Mouse (Mus musculus): ENCODE measurements around the gene Grm8. TPM values are rescaled to one million over a fixed set of nuclear protein-coding genes. Genes with fewer than 3 reads are reported as not detected.
"Not testable (repeated sequence)": the region's sequence is repeated elsewhere in the genome, so short reads cannot be mapped to it uniquely, and the experiment has no call there.

Gene Grm8
- polyA plus RNA-seq, 1 experiment from 2014 or later: 0.19 TPM

DNA sequence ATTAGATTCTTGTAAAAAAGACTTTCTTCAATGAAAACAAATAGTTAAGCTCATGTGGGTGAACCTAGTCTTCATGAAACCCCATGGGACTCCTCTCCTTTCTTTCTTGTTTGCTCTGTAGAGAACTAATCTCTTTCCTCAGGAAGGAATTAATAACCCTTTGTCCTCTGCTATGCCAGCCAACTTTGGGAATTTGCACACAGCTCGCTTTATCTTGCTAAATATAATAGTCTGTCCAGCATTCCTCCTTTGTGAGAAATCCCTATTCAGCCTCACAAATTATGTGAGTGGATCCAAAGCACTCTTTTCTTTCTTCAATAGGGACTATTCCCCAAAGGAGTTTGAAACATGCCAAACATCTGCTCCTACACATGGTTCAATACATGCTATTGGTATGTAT, 285.3 kb downstream of the Grm8 start:
- Histone ChIP-seq H3K4me3 (no peak overlapping the region), H3K27me3 (replicated peaks) (no peaks in the 10 kb centered on the region), H3K36me3 (no peaks in the 10 kb centered on the region), H3K4me2 (no peak overlapping the region), H3K4me1 (no peaks in the 10 kb centered on the region), H3K9me3 (no peaks in the 10 kb centered on the region), H3K9ac (no peak overlapping the region), H3K27ac (replicated peaks) (no peak overlapping the region)
- ATAC-seq (ENCODE audit: extremely low read depth, insufficient number of reproducible peaks, low FRiP score, low TSS enrichment): no peak
- 35% methylated on average over 1 of the region's 1 CpGs for WGBS

DNA sequence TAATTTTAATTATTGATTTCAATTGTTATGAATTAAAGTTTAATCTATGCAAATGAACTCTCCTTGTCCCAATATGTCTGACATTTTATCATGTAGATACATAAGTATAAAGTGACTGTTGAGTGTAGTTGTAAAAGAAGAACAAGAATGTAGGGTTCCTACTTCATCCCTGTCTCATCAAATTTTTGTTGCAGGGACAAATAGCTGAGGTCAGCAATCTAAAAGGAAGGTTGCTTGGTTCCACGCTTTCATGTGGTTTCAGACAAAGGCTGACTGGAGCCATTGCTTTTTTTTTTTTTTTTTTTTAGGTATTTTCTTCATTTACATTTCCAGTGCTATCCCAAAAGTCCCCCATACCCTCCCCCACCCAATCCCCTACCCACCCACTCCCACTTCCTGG, 298.8 kb downstream of the Grm8 start:
- Histone ChIP-seq H3K27me3 (replicated peaks) (no peaks in the 10 kb centered on the region), H3K4me1 (no peaks in the 10 kb centered on the region), H3K9ac (no peak overlapping the region), H3K27ac (replicated peaks) (no peak overlapping the region), H3K36me3 (no peaks in the 10 kb centered on the region), H3K4me3 (no peak overlapping the region), H3K4me2 (no peak overlapping the region), H3K9me3 (no peaks in the 10 kb centered on the region)
- WGBS: 92% methylated on average over 1 of the region's 1 CpGs
- no peak for ATAC-seq (ENCODE audit: extremely low read depth, insufficient number of reproducible peaks, low FRiP score, low TSS enrichment)

DNA sequence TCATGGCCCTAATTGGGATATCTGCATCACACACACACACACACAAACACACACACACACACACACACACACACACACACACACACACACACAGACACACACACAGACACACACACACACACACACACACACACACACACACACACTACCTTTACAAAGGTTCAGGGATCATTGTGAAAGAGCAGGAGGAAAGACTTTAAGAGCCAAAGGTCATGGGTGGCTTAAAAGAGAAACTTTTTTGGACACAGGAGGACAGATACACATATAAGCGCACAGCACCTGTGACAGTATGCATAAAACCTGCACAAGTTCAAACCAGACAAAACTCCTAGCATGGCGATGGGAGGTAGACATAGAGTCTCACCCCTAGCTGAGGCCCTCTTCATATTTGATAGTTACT, 315.2 kb downstream of the Grm8 start:
- not testable (repeated sequence) for H3K4me1 ChIP-seq; H3K27me3 ChIP-seq (replicated peaks); H3K9ac ChIP-seq; H3K4me3 ChIP-seq; H3K27ac ChIP-seq (replicated peaks); H3K36me3 ChIP-seq; H3K4me2 ChIP-seq; ATAC-seq (ENCODE audit: extremely low read depth, insufficient number of reproducible peaks, low FRiP score, low TSS enrichment); H3K9me3 ChIP-seq
- 79% methylated on average over 2 of the region's 2 CpGs for WGBS

DNA sequence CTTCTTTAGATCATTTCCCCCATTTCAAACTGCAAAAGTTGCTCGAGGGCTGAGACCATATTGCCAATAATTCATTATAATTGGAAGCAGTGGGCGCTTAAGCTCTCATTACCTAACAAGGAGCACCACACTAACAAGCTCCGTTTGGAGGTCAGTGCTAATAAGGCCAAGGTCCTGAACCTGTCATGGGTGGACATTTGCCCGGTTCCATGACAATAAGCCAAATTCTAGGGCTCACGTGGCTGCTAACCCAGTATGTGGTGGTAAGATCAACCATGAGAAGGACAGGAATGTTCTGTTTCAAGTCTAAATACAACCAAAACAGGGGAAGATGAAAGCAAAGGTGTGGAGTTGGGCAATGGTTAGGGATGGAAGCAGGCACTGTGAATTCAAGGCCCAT, 322.2 kb downstream of the Grm8 start:
- Histone ChIP-seq H3K36me3 (no peaks in the 10 kb centered on the region), H3K4me2 (no peak overlapping the region), H3K9me3 (no peaks in the 10 kb centered on the region), H3K9ac (no peak overlapping the region), H3K27me3 (replicated peaks) (no peaks in the 10 kb centered on the region), H3K4me1 (no peaks in the 10 kb centered on the region), H3K27ac (replicated peaks) (no peak overlapping the region), H3K4me3 (no peak overlapping the region)
- WGBS: 74% methylated on average over 5 of the region's 5 CpGs
- no peak for ATAC-seq (ENCODE audit: extremely low read depth, insufficient number of reproducible peaks, low FRiP score, low TSS enrichment)

DNA sequence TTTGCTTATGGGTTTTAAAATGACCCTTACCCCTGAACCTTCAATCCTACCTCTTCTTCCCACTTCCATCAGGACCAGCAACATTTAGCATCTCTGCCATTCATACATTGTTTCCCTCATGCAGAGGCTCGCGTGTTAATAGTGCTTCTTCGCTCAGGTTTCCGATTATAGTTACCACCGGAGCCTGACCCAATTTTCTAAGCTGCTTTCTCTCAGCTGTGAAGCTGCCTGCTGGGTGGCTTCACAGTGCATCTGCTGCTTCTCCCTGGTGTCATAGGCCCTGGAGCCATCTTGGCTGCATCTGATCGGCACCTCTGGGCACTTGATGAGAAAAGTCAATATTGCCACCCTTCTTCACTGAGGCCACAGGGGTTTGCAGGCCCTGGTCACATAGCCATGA, 325.0 kb downstream of the Grm8 start:
- no peaks in the 10 kb centered on the region for H3K27me3 ChIP-seq (replicated peaks)
- no peak overlapping the region for H3K4me3 ChIP-seq
- no peak overlapping the region for H3K27ac ChIP-seq (replicated peaks)
- no peak overlapping the region for H3K4me2 ChIP-seq
- no peaks in the 10 kb centered on the region for H3K9me3 ChIP-seq
- H3K4me1 ChIP-seq: no peaks in the 10 kb centered on the region
- no peak overlapping the region for H3K9ac ChIP-seq
- ATAC-seq (ENCODE audit: extremely low read depth, insufficient number of reproducible peaks, low FRiP score, low TSS enrichment): no peak
- H3K36me3 ChIP-seq: no peaks in the 10 kb centered on the region
- WGBS: 76% methylated on average over 6 of the region's 6 CpGs

DNA sequence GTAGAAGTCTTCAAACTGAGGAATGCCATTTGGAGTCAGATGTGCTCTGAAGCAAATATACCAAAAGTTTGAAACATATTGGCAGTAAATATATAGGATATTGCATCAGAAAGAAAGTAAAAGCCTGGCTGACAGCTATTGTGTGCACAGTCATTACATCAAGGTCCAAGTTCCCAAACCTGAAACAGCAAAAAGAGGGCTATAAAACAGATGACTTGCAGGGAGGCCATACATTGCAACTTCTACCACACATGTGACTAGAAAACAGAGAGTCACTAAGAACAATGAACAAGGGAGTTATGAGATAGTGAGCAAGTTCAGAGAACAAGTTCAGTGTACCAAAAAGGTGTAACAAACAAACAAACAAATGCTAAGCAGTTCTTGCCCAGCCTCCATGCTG, 328.2 kb downstream of the Grm8 start:
- no peaks in the 10 kb centered on the region for H3K9me3 ChIP-seq
- no peak overlapping the region for H3K27ac ChIP-seq (replicated peaks)
- no peaks in the 10 kb centered on the region for H3K27me3 ChIP-seq (replicated peaks)
- H3K4me2 ChIP-seq: no peak overlapping the region
- ATAC-seq (ENCODE audit: extremely low read depth, insufficient number of reproducible peaks, low FRiP score, low TSS enrichment): no peak
- H3K9ac ChIP-seq: no peak overlapping the region
- no peaks in the 10 kb centered on the region for H3K4me1 ChIP-seq
- H3K36me3 ChIP-seq: no peaks in the 10 kb centered on the region
- H3K4me3 ChIP-seq: no peak overlapping the region

DNA sequence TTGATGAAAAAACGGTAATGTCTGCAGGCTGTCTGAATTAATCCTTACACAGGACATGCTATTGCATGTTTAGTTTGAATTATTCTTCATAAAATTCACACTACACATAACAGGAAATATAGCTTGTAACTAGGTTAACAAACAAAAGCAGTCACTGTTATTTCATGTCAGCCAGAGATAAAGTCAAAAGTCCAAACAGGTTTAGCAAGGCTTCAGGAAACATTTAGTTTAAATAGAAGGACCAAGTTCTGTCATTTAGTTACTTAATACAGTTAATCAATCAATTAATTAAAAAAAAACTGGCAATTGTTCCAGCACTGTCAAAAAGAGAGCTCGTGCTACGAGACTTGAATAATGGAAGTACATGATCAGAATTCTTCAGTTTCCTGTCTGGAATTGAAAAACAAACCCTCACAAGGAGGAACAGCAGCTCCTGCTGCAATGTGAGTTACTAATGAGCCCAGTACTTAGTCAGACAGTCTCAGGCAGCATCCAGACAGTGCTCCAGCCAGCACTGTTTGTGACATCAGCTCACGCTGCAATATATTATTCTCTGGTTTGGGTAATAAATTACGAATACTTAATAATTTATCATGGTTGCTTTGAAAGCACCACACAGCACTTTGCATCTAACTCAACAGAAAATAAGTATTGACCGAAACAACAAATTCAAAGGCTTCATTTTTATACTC, 334.0 kb downstream of the Grm8 start:
- 72% methylated on average over 6 of the region's 6 CpGs for whole genome bisulfite sequencing
- no peak for ATAC-seq (ENCODE audit: extremely low read depth, insufficient number of reproducible peaks, low FRiP score, low TSS enrichment)

DNA sequence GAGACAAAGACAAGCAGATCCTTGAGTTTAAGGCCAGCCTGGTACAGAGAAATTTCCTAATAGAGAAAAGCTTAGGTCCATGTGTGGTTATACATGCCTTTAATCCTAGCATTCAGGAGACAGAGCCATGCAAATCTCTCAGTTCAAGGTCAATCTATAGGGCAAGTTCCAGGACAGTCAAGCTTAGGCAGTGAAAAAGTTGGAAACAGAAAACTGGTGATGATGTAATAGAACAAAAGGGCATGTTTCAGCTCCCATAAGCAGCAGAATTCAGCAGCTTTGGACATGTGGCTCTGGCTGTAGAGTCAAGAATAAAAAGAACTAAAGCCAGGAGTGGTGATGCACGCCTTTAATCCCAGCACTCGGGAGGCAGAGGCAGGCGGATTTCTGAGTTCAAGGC, 336.2 kb downstream of the Grm8 start:
- Histone ChIP-seq H3K9me3 (no peaks in the 10 kb centered on the region), H3K4me1 (no peaks in the 10 kb centered on the region), H3K27me3 (replicated peaks) (no peaks in the 10 kb centered on the region), H3K9ac (no peak overlapping the region), H3K27ac (replicated peaks) (no peak overlapping the region), H3K4me3 (no peak overlapping the region), H3K36me3 (no peaks in the 10 kb centered on the region), H3K4me2 (no peak overlapping the region)
- ATAC-seq (ENCODE audit: extremely low read depth, insufficient number of reproducible peaks, low FRiP score, low TSS enrichment): no peak
- WGBS: 74% methylated on average over 3 of the region's 3 CpGs

More for the DNA sequence above, 334.0 kb downstream of the Grm8 start:
- Histone ChIP-seq H3K9ac (no peak overlapping the region), H3K4me2 (no peak overlapping the region), H3K9me3 (no peaks in the 10 kb centered on the region), H3K4me1 (no peaks in the 10 kb centered on the region), H3K27me3 (replicated peaks) (no peaks in the 10 kb centered on the region), H3K27ac (replicated peaks) (no peak overlapping the region), H3K4me3 (no peak overlapping the region), H3K36me3 (no peaks in the 10 kb centered on the region)

DNA sequence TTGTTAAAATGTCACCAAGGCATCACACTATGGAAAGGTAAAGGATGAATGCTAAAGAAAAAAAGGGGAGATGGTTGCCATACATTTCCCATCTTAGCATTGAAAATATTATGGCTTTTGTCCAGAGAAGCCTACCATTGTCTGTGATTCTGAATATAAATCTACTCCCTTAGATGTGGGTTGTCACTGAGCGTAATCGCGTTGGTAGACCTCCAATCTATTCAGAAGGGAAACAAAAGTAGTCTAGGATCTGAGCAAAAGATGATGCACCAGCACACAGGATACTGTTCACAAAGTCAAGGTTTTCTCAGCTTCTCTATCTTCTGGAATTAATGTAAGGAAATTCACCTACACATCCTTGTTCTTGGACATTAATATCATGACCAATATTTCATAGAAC, 345.4 kb downstream of the Grm8 start:
- ATAC-seq (ENCODE audit: extremely low read depth, insufficient number of reproducible peaks, low FRiP score, low TSS enrichment): no peak
- Histone ChIP-seq H3K27ac (replicated peaks) (no peak overlapping the region), H3K9me3 (no peaks in the 10 kb centered on the region), H3K4me1 (no peaks in the 10 kb centered on the region), H3K27me3 (replicated peaks) (no peaks in the 10 kb centered on the region), H3K4me3 (no peak overlapping the region), H3K9ac (no peak overlapping the region), H3K36me3 (no peaks in the 10 kb centered on the region), H3K4me2 (no peak overlapping the region)
- WGBS: 89% methylated on average over 3 of the region's 3 CpGs

DNA sequence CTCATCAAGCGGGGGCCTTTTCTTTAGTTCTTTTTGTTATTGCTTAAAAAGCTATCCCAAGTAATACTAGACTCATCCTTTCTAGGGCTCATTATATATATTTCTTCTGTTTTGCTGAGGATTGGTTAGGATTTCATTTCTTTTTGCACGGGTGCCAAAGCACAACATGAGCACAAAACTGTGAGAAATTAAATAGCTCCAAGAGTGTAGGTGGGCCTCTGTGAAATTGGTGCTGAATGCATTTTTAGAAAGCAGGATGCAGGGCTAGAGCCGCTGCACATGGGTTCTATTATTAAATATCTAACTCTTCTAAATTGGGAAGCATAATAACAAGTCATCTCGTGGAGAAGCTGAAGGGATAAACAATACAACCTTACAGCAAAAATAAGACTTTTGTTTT, 345.8 kb downstream of the Grm8 start:
- Histone ChIP-seq H3K27me3 (replicated peaks) (no peaks in the 10 kb centered on the region), H3K4me1 (no peaks in the 10 kb centered on the region), H3K9me3 (no peaks in the 10 kb centered on the region), H3K4me2 (no peak overlapping the region), H3K4me3 (no peak overlapping the region), H3K27ac (replicated peaks) (no peak overlapping the region), H3K9ac (no peak overlapping the region), H3K36me3 (no peaks in the 10 kb centered on the region)
- 67% methylated on average over 4 of the region's 4 CpGs for WGBS
- ATAC-seq (ENCODE audit: extremely low read depth, insufficient number of reproducible peaks, low FRiP score, low TSS enrichment): no peak

DNA sequence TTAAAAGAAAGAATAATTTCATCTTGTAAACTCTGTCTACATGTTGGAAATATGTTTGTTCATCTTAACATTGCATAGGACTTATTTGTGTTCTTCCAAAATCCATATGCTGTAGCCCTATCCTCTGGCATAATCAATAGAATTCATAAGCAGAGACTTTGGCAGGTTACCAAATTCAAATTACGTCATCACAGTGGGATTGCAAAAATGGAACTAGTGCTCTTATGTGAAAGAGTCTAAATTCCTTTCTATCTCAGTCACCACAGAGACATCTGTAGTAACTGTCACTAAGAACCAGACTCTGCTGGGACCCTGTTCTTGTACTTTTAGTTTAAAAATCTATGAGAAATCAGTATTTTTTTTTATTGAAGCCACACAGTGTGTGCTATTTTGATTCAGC, 352.7 kb downstream of the Grm8 start:
- no peaks in the 10 kb centered on the region for H3K27me3 ChIP-seq (replicated peaks)
- no peak overlapping the region for H3K9ac ChIP-seq
- 52% methylated on average over 1 of the region's 1 CpGs for WGBS
- H3K4me1 ChIP-seq: no peaks in the 10 kb centered on the region
- no peak for ATAC-seq (ENCODE audit: extremely low read depth, insufficient number of reproducible peaks, low FRiP score, low TSS enrichment)
- H3K4me2 ChIP-seq: no peak overlapping the region
- H3K36me3 ChIP-seq: no peaks in the 10 kb centered on the region
- no peak overlapping the region for H3K4me3 ChIP-seq
- H3K9me3 ChIP-seq: no peaks in the 10 kb centered on the region
- no peak overlapping the region for H3K27ac ChIP-seq (replicated peaks)

DNA sequence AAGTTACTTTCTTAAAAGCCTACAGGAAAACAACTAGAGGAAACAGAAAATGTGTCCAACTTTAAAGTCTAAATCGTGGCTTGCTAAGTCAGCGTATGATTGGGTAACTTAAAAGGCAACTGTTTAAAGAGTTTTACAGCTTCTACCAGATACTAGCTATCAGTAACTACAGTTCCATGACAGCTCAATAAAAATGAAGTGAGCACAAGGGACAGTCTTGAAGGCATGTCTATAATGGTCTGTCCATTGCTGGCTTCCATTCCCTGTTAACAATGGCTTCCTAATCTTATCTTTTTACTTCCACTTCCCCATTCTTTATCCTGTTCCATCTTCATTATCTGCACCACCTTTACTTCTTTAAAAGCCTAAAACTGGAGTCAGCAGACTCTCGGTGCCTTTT, 353.6 kb downstream of the Grm8 start:
- no peaks in the 10 kb centered on the region for H3K27me3 ChIP-seq (replicated peaks)
- no peaks in the 10 kb centered on the region for H3K9me3 ChIP-seq
- H3K36me3 ChIP-seq: no peaks in the 10 kb centered on the region
- H3K4me2 ChIP-seq: no peak overlapping the region
- ATAC-seq (ENCODE audit: extremely low read depth, insufficient number of reproducible peaks, low FRiP score, low TSS enrichment): no peak
- 77% methylated on average over 3 of the region's 3 CpGs for WGBS
- no peaks in the 10 kb centered on the region for H3K4me1 ChIP-seq
- no peak overlapping the region for H3K4me3 ChIP-seq
- no peak overlapping the region for H3K9ac ChIP-seq
- no peak overlapping the region for H3K27ac ChIP-seq (replicated peaks)
